Comparison of ENCODE assay signal across 19 mouse cellular contexts in the genomic region with DNA sequence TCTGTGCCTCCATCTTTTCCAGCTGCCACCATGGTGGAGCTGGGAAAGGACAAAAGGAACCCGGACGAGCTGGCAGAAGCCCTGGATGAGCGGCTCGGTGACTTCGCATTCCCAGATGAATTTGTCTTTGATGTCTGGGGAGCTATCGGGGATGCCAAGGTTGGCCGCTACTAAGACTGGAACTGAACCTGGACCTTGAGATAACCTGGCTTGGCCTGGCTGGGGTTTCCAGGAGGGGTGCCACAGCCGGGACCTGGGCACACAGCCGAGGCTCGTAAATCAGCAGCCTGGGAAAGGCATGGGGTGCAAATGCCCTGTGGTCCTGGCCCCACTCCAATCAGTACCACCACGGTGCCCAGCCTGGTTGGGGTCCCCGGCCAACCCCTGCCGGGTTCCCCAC. TPM values are rescaled to one million over a fixed set of nuclear protein-coding genes. Genes with fewer than 3 reads are reported as not detected.
DNase-seq lines count a peak whose midpoint lies in the region; ATAC-seq and TF ChIP-seq lines count a peak whose summit lies in the region.
"Had no signal": no experiment of that assay in that cellular context is flagged by ENCODE, and none has a peak within 500 bp of the region (broad histone marks: within the 10 kb centered on the region; RNA-seq: fewer than 3 reads in every experiment).

No protein-coding gene starts in this region.

- no peak overlapping the region for H3K9ac ChIP-seq in embryonic facial prominence, embryonic 12.5 days
- H3K9ac ChIP-seq: forebrain, postnatal 0 days; lung, embryonic 14.5 days had no signal

- H3K79me2 ChIP-seq in myocyte (ENCODE audit: control insufficient read depth, insufficient read depth) = no peaks in the 10 kb centered on the region

- no peak for ATAC-seq in embryonic facial prominence, embryonic 12.5 days (ENCODE audit: insufficient number of reproducible peaks, insufficient read depth, low FRiP score, low TSS enrichment)
- ATAC-seq: forebrain, postnatal 0 days; midbrain, embryonic 13.5 days had no signal

- H3ac ChIP-seq in myocyte (ENCODE audit: control insufficient read depth, insufficient read length) = no peak overlapping the region

- H3K36me3 ChIP-seq in embryonic facial prominence, embryonic 12.5 days = peaks cover 9% of the 10 kb centered on the region; the same call in 1 of the 2 replicates
- H3K36me3 ChIP-seq in embryonic facial prominence, embryonic 10.5 days (replicated peaks) = peaks cover 24% of the 10 kb centered on the region
- no peaks in the 10 kb centered on the region for H3K36me3 ChIP-seq in myocyte (ENCODE audit: control insufficient read depth, insufficient read depth)

- H3K4me2 ChIP-seq in embryonic facial prominence, embryonic 12.5 days (replicated peaks) = no peak overlapping the region
- no peak overlapping the region for H3K4me2 ChIP-seq in myocyte (ENCODE audit: low read depth)
- H3K4me2 ChIP-seq: lung, embryonic 14.5 days; midbrain, embryonic 13.5 days had no signal

- H3K27ac ChIP-seq in embryonic facial prominence, embryonic 12.5 days = peak overlapping the region; percentile 83
- no peak overlapping the region for H3K27ac ChIP-seq in embryonic facial prominence, embryonic 10.5 days (replicated peaks)
- H3K27ac ChIP-seq: heart, adult 2 months; macrophage; midbrain, embryonic 13.5 days had no signal

- WGBS in embryonic facial prominence, embryonic 12.5 days = 84% methylated on average over 13 of the region's 13 CpGs
- WGBS in embryonic facial prominence, embryonic 10.5 days = 89% methylated on average over 13 of the region's 13 CpGs

- TF ChIP-seq POLR2A in myocyte (IDR thresholded peaks at IDR 0.05; ENCODE audit: insufficient read length, low read depth) = no peak

- H3K4me3 ChIP-seq in embryonic facial prominence, embryonic 12.5 days = no peak overlapping the region
- H3K4me3 ChIP-seq in embryonic facial prominence, embryonic 10.5 days = no peak overlapping the region
- H3K4me3 ChIP-seq in myocyte = no peak overlapping the region
- H3K4me3 ChIP-seq: heart, adult 2 months; midbrain, embryonic 13.5 days had no signal

- DNase-seq in embryonic facial prominence, embryonic 10.5 days (ENCODE audit: low spot score) = no peak
- peak; percentile 23 for DNase-seq in kidney, adult 18-20 months
- DNase-seq in kidney, adult 8-10 months = no peak
- peak; percentile 64 for DNase-seq in adrenal gland, postnatal 14 days
- no peak for DNase-seq in heart, adult 18-20 months
- no peak for DNase-seq in natural killer cell, adult 2 months (ENCODE audit: low spot score in 2 of 2)
- DNase-seq: cerebellum, adult 11 months; cerebellum, postnatal 14 days; embryo, embryonic 11 days; forebrain, postnatal 0 days; heart, adult 2 months; layer of hippocampus, postnatal 36 days; left cerebral cortex, postnatal 4 days; thymus, postnatal 4 days had no signal

- peaks cover 70% of the 10 kb centered on the region for H3K4me1 ChIP-seq in embryonic facial prominence, embryonic 12.5 days
- H3K4me1 ChIP-seq in embryonic facial prominence, embryonic 10.5 days = peaks cover 83% of the 10 kb centered on the region

- H3K27me3 ChIP-seq in embryonic facial prominence, embryonic 12.5 days = peaks cover 11% of the 10 kb centered on the region
- H3K27me3 ChIP-seq in embryonic facial prominence, embryonic 10.5 days (replicated peaks; ENCODE audit: low read depth, poor library complexity, severe bottlenecking) = peaks cover 25% of the 10 kb centered on the region
- no peaks in the 10 kb centered on the region for H3K27me3 ChIP-seq in myocyte (ENCODE audit: control insufficient read depth, insufficient read depth, insufficient read length)

- no peaks in the 10 kb centered on the region for H3K9me3 ChIP-seq in embryonic facial prominence, embryonic 12.5 days
- no peaks in the 10 kb centered on the region for H3K9me3 ChIP-seq in embryonic facial prominence, embryonic 10.5 days
- H3K9me3 ChIP-seq: midbrain, embryonic 13.5 days had no signal

TF ChIP-seq in myocyte, 11 proteins besides CTCF, POLR2A, EP300 and RAD21:
- TF ChIP-seq TCF12 (IDR thresholded peaks at IDR 0.05; ENCODE audit: insufficient read depth, poor library complexity, severe bottlenecking) = no peak
- TF ChIP-seq MYOD1 (IDR thresholded peaks at IDR 0.05; ENCODE audit: control insufficient read depth in 1 of 3, insufficient read length in 2 of 3, low read depth in 2 of 3) = no peak
- no peak for TF ChIP-seq MAX (IDR thresholded peaks at IDR 0.05; ENCODE audit: low read depth)
- no peak for TF ChIP-seq SRF (IDR thresholded peaks at IDR 0.05; ENCODE audit: control insufficient read depth, insufficient read length, low read depth)
- TF ChIP-seq TCF3 (IDR thresholded peaks at IDR 0.05; ENCODE audit: insufficient read length, low read depth) = no peak
- no peak for TF ChIP-seq REST (IDR thresholded peaks at IDR 0.05; ENCODE audit: insufficient read depth, insufficient read length)
- TF ChIP-seq POLR2AphosphoS2 (IDR thresholded peaks at IDR 0.05; ENCODE audit: insufficient read length, low read depth) = peak; percentile 36

RNA-seq across cellular contexts. Expression of gene Ptger1, which starts 2.4 kb away (rescaled TPM):
- 0.87 and 1.1 TPM in 2 replicates for polyA plus RNA-seq in embryonic facial prominence, embryonic 12.5 days (2016; fragmentation: Nextera tagmentation; extraction: Ambion mirVana)
- 0.36 and 0.41 TPM in 2 replicates for polyA plus RNA-seq in embryonic facial prominence, embryonic 10.5 days (2016; fragmentation: Nextera tagmentation; extraction: Ambion mirVana)
- total RNA-seq in adrenal gland, postnatal 14 days (2021) = 0.98 and 1.4 TPM in 2 replicates
- polyA plus RNA-seq in myocyte (2012; fragmentation: generic; extraction: Trizol) = 0.78 TPM
- under 1 TPM; 0.07 to 0.41 TPM for total RNA-seq in heart, adult 18-20 months (2021)

RNA-seq across cellular contexts. Expression of gene Gipc1, which starts 11.6 kb away (rescaled TPM):
- polyA plus RNA-seq in embryonic facial prominence, embryonic 12.5 days (2016; fragmentation: Nextera tagmentation; extraction: Ambion mirVana) = 207 and 212 TPM in 2 replicates
- 208 and 209 TPM in 2 replicates for polyA plus RNA-seq in embryonic facial prominence, embryonic 10.5 days (2016; fragmentation: Nextera tagmentation; extraction: Ambion mirVana)
- 39.6 and 47.5 TPM in 2 replicates for total RNA-seq in adrenal gland, postnatal 14 days (2021)
- polyA plus RNA-seq in myocyte (2012; fragmentation: generic; extraction: Trizol) = 85.5 TPM
- 10 to 100 TPM; 23.1 to 27.3 TPM for total RNA-seq in heart, adult 18-20 months (2021)

RNA-seq across cellular contexts. Expression of gene Pkn1, which starts 34.9 kb away (rescaled TPM):
- polyA plus RNA-seq in embryonic facial prominence, embryonic 12.5 days (2016; fragmentation: Nextera tagmentation; extraction: Ambion mirVana) = 35.1 and 36.1 TPM in 2 replicates
- 30.3 and 30.9 TPM in 2 replicates for polyA plus RNA-seq in embryonic facial prominence, embryonic 10.5 days (2016; fragmentation: Nextera tagmentation; extraction: Ambion mirVana)
- total RNA-seq in adrenal gland, postnatal 14 days (2021) = 125 and 151 TPM in 2 replicates
- 34.1 TPM for polyA plus RNA-seq in myocyte (2012; fragmentation: generic; extraction: Trizol)
- total RNA-seq in heart, adult 18-20 months (2021) = 10 to 100 TPM; 51.1 to 52.7 TPM

RNA-seq across cellular contexts. Expression of gene Ddx39, which starts 50.9 kb away (rescaled TPM):
- polyA plus RNA-seq in embryonic facial prominence, embryonic 12.5 days (2016; fragmentation: Nextera tagmentation; extraction: Ambion mirVana) = 147 and 152 TPM in 2 replicates
- 286 and 311 TPM in 2 replicates for polyA plus RNA-seq in embryonic facial prominence, embryonic 10.5 days (2016; fragmentation: Nextera tagmentation; extraction: Ambion mirVana)
- total RNA-seq in adrenal gland, postnatal 14 days (2021) = 31.2 and 32.9 TPM in 2 replicates
- 113 TPM for polyA plus RNA-seq in myocyte (2012; fragmentation: generic; extraction: Trizol)
- total RNA-seq in heart, adult 18-20 months (2021) = 10 to 100 TPM; 15.2 to 15.9 TPM

RNA-seq across cellular contexts. Expression of gene Dnajb1, which starts 56.1 kb away (rescaled TPM):
- polyA plus RNA-seq in embryonic facial prominence, embryonic 12.5 days (2016; fragmentation: Nextera tagmentation; extraction: Ambion mirVana) = 69.0 and 75.4 TPM in 2 replicates
- polyA plus RNA-seq in embryonic facial prominence, embryonic 10.5 days (2016; fragmentation: Nextera tagmentation; extraction: Ambion mirVana) = 78.3 and 84.7 TPM in 2 replicates
- 28.5 and 38.3 TPM in 2 replicates for total RNA-seq in adrenal gland, postnatal 14 days (2021)
- polyA plus RNA-seq in myocyte (2012; fragmentation: generic; extraction: Trizol) = 17.7 TPM
- total RNA-seq in heart, adult 18-20 months (2021) = 10 to 100 TPM; 20.0 to 22.3 TPM

Comparison
In these comparisons a context has a peak if more than half of its experiments do, and no peak if none do; other contexts are left out.
1. DNase-seq: peak in kidney, adult 18-20 months (single experiment) and adrenal gland, postnatal 14 days (single experiment); none in embryonic facial prominence, embryonic 10.5 days (single experiment), kidney, adult 8-10 months (0 of 2), heart, adult 18-20 months (0 of 2) and natural killer cell, adult 2 months (0 of 2).